Mouse (Mus musculus) forebrain, postnatal 0 days (tissue): ENCODE measurements around the gene Gm11034. TPM values are rescaled to one million over a fixed set of nuclear protein-coding genes. Genes with fewer than 3 reads are reported as not detected.
A peak's percentile ranks its signal among the peaks of the same experiment; 100 is the strongest.

Experiments
- ATAC-seq: fragments of 200-750 bp; cut with Nextera tagmentation; 2 replicates; pipeline ENCODE4 v1.8.0; 2017; ENCODE audit warnings: mild to moderate bottlenecking, moderate library complexity
- DNase-seq: peaks from one replicate; pipeline ENCODE4 v3.0.0-alpha.2; 2015
- H3K27ac ChIP-seq: fragments of 300-500 bp; sonication (generic); 2 replicates; pipeline ENCODE4 v1.5.1; 2014; ENCODE audit warnings: low read depth, mild to moderate bottlenecking, antibody characterized with exemption, low read length, moderate library complexity, mixed read lengths
- H3K27me3 ChIP-seq: fragments of 300-500 bp; sonication (generic); 2 replicates; pipeline ENCODE4 v1.6.1; 2014; ENCODE audit warnings: mild to moderate bottlenecking, low read length, mixed read lengths; ENCODE audit not compliant: insufficient read depth
- H3K36me3 ChIP-seq: fragments of 300-500 bp; sonication (generic); 2 replicates; pipeline ENCODE4 v1.6.1; 2014; ENCODE audit warnings: mild to moderate bottlenecking, moderate library complexity; ENCODE audit not compliant: insufficient read depth
- H3K4me1 ChIP-seq: fragments of 300-500 bp; sonication (generic); 2 replicates; pipeline ENCODE4 v1.6.1; 2014; ENCODE audit warnings: antibody characterized with exemption; ENCODE audit not compliant: insufficient read depth
- H3K4me2 ChIP-seq: fragments of 300-500 bp; sonication (generic); 2 replicates; pipeline ENCODE4 v1.6.1; 2014; ENCODE audit warnings: low read depth, mild to moderate bottlenecking, moderate library complexity
- H3K4me3 ChIP-seq: fragments of 300-500 bp; sonication (generic); 2 replicates; pipeline ENCODE4 v1.5.1; 2014; ENCODE audit warnings: low read depth, low read length, mixed read lengths
- H3K9ac ChIP-seq: fragments of 300-500 bp; sonication (generic); 2 replicates; pipeline ENCODE4 v1.6.1; 2014; ENCODE audit warnings: mild to moderate bottlenecking
- H3K9me3 ChIP-seq: fragments of 300-500 bp; sonication (generic); 2 replicates; pipeline ENCODE4 v1.6.1; 2016; ENCODE audit warnings: low read length
- CTCF ChIP-seq: sonication (generic); IDR thresholded peaks from 2 replicates; pipeline ENCODE4 v1.5.1; 2016; ENCODE audit warnings: antibody characterized with exemption, control low read depth, low read depth
- WGBS: fragments of 180-500 bp; shearing (Covaris S2); extraction: QIAGEN DNeasy Blood & Tissue Kit; methylation state at CpG from one replicate; pipeline ENCODE4 v1.1.7; 2014; 5-methylcytosine and 5-hydroxymethylcytosine counted together
- polyA plus RNA-seq: library from polyadenylated mRNA; unstranded; fragments of >200 nt; fragmentation: Nextera tagmentation; extraction: Ambion mirVana; gene quantifications from 2 replicates; pipeline ENCODE4 v1.2.1, GENCODE M21; 2015
- total RNA-seq: library from RNA; depleted of rRNA; stranded (reverse); fragments of >200 nt; gene quantifications from 2 replicates; pipeline ENCODE4 v1.2.3, GENCODE M21; 2014

Gm11034 gene
- total and polyA plus RNA-seq, 2 experiments from 2014 or later = not detected

- H3K4me1 ChIP-seq = no peaks in the 10 kb centered on the region
- H3K27me3 ChIP-seq = no peaks in the 10 kb centered on the region
- H3K9me3 ChIP-seq = no peaks in the 10 kb centered on the region
- peak; percentile 75 for TF ChIP-seq CTCF
- DNase-seq = peak; percentile 43
- peak; percentile 44 for ATAC-seq
- 47% methylated on average over 7 of the region's 7 CpGs for WGBS
- no peak overlapping the region for H3K4me3 ChIP-seq
- peaks cover 43% of the 10 kb centered on the region for H3K36me3 ChIP-seq
- H3K9ac ChIP-seq = no peak overlapping the region
- no peak overlapping the region for H3K27ac ChIP-seq
- no peak overlapping the region for H3K4me2 ChIP-seq
Measured at GRCm38 (mm10) chr8:72257171-72257901, 43.9 kb upstream of the Gm11034 start.

DNA sequence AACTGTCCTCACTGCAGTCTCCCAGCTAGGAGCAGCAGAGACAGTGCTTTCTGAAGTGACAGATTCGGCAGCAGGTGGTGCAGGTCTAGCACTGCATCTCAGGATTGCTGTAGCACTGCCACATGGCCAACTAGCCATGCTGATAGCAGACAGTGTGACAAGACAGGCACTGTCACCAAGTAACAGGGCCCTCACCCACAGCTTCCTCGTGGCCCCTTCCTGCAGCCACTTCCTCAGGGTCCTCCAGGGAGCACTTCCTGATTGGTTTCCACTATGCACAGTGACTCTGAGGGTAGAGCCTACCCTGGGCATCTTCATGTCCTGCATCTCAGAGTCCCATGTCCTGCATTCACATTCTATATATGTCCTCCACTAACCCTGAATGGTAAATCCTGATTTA, 31.2 kb upstream of the Gm11034 start:
- DNase-seq = no peak
- Histone ChIP-seq H3K9ac (no peak overlapping the region), H3K27ac (no peak overlapping the region), H3K4me3 (no peak overlapping the region), H3K4me1 (peaks cover 11% of the 10 kb centered on the region; the same call in 1 of the 2 replicates), H3K4me2 (no peak overlapping the region), H3K27me3 (no peaks in the 10 kb centered on the region), H3K36me3 (peaks cover 23% of the 10 kb centered on the region), H3K9me3 (no peaks in the 10 kb centered on the region)
- no peak for TF ChIP-seq CTCF
- ATAC-seq = no peak
- 70% methylated on average over 2 of the region's 2 CpGs for WGBS

- H3K9ac ChIP-seq = no peak overlapping the region
Measured at GRCm38 (mm10) chr8:72242226-72242625, 28.8 kb upstream of the Gm11034 start.

GRCm38 (mm10) chr8:72240951-72241350, 27.5 kb upstream of the Gm11034 start:
- peak overlapping the region; percentile 63 for H3K9ac ChIP-seq

More at GRCm38 (mm10) chr8:72242226-72242625, 28.8 kb upstream of the Gm11034 start:
- Histone ChIP-seq H3K36me3 (peaks cover 11% of the 10 kb centered on the region), H3K4me1 (peaks cover 11% of the 10 kb centered on the region; the same call in 1 of the 2 replicates), H3K4me2 (no peak overlapping the region), H3K9me3 (no peaks in the 10 kb centered on the region), H3K4me3 (no peak overlapping the region), H3K27me3 (no peaks in the 10 kb centered on the region), H3K27ac (no peak overlapping the region)
- DNase-seq (no peak), ATAC-seq (no peak)
- 93% methylated on average over 1 of the region's 1 CpGs for WGBS
- no peak for TF ChIP-seq CTCF

GRCm38 (mm10) chr8:72240403-72240763, 26.9 kb upstream of the Gm11034 start:
- Histone ChIP-seq H3K4me3 (peak overlapping the region; percentile 63), H3K9me3 (no peaks in the 10 kb centered on the region), H3K36me3 (no peaks in the 10 kb centered on the region), H3K9ac (peak overlapping the region; percentile 63), H3K4me1 (peaks cover 11% of the 10 kb centered on the region; the same call in 1 of the 2 replicates), H3K27ac (peak overlapping the region; percentile 87), H3K27me3 (no peaks in the 10 kb centered on the region), H3K4me2 (peak overlapping the region; percentile 78)
- under 1% methylated on average over 24 of the region's 24 CpGs for WGBS
- ATAC-seq = no peak
- TF ChIP-seq CTCF = no peak
- no peak for DNase-seq

More at GRCm38 (mm10) chr8:72240951-72241350, 27.5 kb upstream of the Gm11034 start:
- TF ChIP-seq CTCF = no peak
- ATAC-seq (no peak), DNase-seq (peak; percentile 20)
- Histone ChIP-seq H3K27me3 (no peaks in the 10 kb centered on the region), H3K36me3 (no peaks in the 10 kb centered on the region), H3K4me3 (peak overlapping the region; percentile 63), H3K27ac (no peak overlapping the region), H3K4me1 (peaks cover 11% of the 10 kb centered on the region; the same call in 1 of the 2 replicates), H3K9me3 (no peaks in the 10 kb centered on the region), H3K4me2 (peak overlapping the region; percentile 78)
- WGBS = 65% methylated on average over 7 of the region's 7 CpGs

- Histone ChIP-seq H3K4me1 (peaks cover 11% of the 10 kb centered on the region; the same call in 1 of the 2 replicates), H3K4me3 (peak within 1 kb of the TSS; percentile 63), H3K4me2 (peak within 1 kb of the TSS; percentile 78), H3K36me3 (no peaks in the 10 kb centered on the region), H3K27ac (peak within 1 kb of the TSS; percentile 87), H3K9me3 (no peaks in the 10 kb centered on the region), H3K9ac (peak within 1 kb of the TSS; percentile 63), H3K27me3 (no peaks in the 10 kb centered on the region)
- peak; percentile 99 for DNase-seq
- ATAC-seq = peak; percentile 95
- peak; percentile 86 for TF ChIP-seq CTCF
- under 1% methylated on average over 54 of the region's 54 CpGs for WGBS
Measured at GRCm38 (mm10) chr8:72239499-72240402, 26.3 kb upstream of the Gm11034 start, which contains the start of gene Ap1m1. Gene Ap1m1, plus strand, starts transcription at chr8:72240018.
